Mouse (Mus musculus): Measurements from ENCODE around the gene H2-Q1.
"Not testable (repeated sequence)": the region's sequence is repeated elsewhere in the genome, so short reads cannot be mapped to it uniquely, and the experiment has no call there.

The H2-Q1 gene

DNA sequence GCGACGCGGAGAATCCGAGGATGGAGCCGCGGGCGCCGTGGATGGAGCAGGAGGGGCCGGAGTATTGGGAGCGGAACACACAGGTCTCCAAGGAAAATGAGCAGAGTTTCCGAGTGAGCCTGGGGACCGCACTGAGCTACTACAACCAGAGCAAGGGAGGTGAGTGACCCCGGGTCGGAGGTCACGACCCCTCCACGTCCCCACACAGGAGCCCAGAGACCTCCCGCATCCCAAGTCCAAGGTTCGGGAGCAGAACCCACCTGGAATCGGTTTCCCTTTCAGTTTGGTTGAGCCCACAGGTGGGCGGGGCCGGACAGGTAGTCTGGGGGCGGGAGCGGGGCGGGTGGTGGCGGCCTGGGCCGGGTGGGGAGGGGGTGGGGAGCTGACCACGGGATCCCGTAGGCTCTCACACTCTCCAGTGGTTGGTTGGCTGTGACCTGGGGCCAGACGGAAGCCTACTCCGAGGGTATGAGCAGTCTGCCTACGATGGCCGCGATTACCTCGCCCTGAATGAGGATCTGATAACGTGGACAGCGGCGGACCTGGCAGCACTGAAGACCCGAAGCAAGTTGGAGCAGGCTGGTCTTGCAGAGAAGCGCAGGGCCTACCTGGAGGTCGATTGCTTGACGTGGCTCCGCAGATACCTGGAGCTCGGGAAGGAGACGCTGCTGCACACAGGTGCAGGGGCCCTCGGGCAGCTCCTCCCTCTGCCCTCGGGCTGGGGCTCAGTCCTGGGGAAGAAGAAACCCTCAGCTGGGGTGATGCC, 22.7 kb downstream of the H2-Q1 start:
- DNase-seq, result no peak

GRCm38 (mm10) chr17:35347659-35348058, 27.5 kb downstream of the H2-Q1 start:
- DNase-seq, result not testable (repeated sequence)

DNA sequence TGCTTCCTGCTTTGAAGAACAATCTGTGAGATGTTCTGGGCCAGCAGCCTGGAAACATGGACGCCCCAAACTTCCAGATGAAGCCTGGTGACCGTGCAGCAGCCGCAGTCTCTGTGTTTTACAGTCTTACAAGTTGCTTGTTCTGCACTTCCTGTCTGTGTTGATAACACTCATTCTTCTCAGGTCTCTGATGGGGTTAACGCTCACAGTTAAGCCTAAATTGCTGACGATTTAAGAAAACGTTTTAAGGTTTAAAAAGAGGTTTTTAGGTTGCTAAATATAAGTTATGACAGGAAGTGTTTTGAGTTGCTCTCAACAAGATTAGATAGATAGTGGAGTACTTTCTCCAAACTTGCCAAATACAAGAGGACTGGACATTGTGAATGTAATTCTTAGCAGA, 33.1 kb downstream of the H2-Q1 start:
- not testable (repeated sequence) for DNase-seq

- DNase-seq, result no peak
Observed at GRCm38 (mm10) chr17:35354071-35354470, 33.9 kb downstream of the H2-Q1 start.

GRCm38 (mm10) chr17:35357086-35357485, 36.9 kb downstream of the H2-Q1 start:
- DNase-seq, result no peak

DNA sequence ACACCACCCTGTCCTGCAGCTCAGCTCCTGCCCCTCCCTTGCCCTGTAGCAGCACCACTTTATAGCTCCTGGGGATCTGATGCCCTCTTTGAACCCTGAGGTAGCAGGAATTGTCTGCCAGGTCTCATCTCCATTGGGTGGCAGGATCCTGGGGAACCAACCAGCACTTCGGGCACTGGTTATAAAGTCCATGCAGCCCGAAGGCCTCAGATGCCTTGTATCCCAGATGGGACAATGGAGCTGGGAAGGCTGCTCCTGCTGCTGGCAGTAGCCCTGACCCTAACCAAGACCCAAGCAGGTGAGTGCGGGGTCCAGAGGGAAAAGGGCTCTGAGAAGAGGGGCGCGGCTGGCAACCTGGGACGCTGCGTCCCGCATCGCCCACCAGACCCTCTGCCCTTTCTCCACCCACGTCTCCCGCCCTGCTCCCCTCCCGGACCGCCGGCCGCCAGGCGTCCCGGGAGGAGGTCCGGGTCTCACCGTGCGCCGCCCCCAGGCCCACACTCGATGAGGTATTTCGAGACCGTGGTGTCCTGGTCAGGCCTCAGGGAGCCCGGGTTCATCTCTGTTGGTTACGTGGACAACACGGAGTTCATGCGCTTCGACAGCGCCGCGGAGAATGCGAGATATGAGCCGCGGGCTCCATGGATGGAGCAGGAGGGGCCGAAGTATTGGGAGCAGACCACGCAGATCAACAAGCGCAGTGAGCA, 38.7 kb downstream of the H2-Q1 start:
- no peak for DNase-seq

DNA sequence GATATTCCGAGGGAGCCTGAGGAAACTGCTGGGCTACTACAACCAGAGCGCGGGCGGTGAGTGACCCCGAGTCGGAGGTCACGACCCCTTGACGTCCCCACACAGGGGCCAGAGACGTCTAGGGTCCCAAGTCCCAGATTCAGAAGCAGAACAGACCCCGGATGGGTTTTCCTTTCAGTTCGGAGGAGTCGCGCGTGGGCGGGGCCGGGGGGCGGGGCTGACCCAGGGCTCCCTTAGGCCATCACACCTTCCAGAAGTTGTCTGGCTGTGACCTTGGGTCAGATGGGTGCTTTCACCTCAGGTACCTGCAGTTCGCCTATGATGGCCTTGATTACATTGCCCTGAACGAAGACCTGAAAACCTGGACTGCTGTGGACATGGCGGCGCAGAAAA, 39.3 kb downstream of the H2-Q1 start:
- no peak for DNase-seq
